Mouse (Mus musculus): ENCODE measurements at regions not wholly inside any gene's neighbourhood (a gene's known extent, or its start where the extent isn't known, plus 50 kb on each side); places are given as distances from the start of the nearest gene placed in this dataset.

GRCm38 (mm10) chr2:159645861-159646260, 688.1 kb downstream of the Gm826 start:
- DNase-seq (ENCODE audit: low read depth, low spot score) = no peak

GRCm38 (mm10) chr2:159646595-159646994, 687.4 kb downstream of the Gm826 start:
- no peak for DNase-seq (ENCODE audit: low read depth, low spot score)

DNA sequence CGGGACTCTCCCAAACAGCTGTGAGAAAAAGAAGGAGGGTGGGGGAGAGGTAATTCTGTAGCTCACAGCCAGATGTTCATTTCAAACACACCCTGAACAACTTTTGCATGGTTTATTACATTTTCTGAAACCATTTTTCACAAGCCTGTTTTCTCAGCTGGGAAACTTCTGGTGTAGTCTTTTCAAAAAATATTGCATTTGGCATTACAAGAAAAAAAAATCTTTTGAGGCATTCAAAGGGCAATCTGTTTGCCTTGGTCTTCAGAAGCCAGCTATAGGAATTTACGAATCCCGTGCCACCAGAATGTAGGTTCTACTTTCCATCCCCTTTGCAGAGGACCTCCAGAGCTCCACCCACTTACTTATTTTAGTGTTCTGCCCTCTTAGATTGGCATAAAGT, 681.7 kb downstream of the Gm826 start:
- DNase-seq (ENCODE audit: low read depth, low spot score) = no peak

- peak; percentile 12 for DNase-seq (ENCODE audit: low read depth, low spot score)
These were observed 657.1 kb downstream of the Gm826 start for GRCm38 (mm10) chr2:159676845-159677244.

DNA sequence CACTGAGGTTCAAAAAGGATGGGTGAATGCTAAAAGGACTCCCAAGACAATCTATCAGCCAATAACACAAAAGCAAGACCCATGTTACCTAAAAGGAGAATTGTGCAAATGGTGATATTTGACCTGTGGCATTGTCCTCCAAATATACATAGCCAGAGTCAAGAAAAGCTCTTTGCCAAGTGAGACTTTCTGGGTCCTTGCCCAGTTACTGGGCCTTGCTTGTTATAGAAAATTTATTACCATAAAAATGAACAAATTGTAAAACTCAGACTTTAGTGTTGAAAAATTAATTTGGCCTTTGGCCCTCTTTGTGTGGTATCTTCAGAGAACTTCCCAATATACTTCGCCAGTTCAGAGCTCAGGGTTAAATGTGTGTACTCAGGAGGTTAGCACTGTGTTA, 653.3 kb downstream of the Gm826 start:
- DNase-seq (ENCODE audit: low read depth, low spot score) = no peak

DNA sequence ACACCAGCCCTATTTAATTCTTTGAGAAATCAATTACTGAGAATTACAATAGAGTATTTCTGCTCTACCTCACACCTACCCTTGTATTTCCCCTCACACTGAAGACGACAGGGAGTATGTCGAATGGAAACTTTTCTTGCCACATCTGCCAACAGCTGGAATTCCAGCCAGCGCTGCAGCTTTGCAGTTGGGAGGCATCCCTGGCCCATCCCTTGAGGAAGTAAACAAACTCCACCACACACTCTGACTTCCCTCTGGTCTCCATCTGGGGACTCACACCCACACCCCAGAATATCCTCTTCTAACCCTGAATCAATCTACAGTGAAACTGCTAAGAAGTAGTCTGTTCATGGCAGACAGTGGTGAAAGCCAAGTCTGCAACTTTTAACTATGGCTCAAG, 630.9 kb downstream of the Gm826 start:
- DNase-seq (ENCODE audit: low read depth, low spot score) = no peak

DNA sequence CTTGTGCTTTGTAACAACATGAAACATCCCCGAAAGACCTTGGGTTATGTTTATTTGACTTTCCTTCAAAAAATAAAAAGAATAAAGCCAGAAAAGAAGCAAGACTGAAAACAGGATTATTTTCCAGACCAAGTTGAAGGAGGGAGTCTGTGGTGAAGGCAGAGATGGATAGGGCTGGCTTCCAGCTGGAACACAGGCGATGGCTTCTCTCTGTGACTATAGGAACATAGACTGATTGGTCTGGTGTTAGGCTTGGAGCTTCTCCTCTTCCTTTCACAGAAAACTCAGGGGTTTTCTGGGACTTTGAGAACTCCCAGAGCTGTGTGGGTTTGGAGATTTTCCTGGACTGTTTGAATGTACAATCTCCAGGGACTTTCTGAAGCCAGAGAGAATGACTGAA, 625.8 kb downstream of the Gm826 start:
- no peak for DNase-seq (ENCODE audit: low read depth, low spot score)

DNA sequence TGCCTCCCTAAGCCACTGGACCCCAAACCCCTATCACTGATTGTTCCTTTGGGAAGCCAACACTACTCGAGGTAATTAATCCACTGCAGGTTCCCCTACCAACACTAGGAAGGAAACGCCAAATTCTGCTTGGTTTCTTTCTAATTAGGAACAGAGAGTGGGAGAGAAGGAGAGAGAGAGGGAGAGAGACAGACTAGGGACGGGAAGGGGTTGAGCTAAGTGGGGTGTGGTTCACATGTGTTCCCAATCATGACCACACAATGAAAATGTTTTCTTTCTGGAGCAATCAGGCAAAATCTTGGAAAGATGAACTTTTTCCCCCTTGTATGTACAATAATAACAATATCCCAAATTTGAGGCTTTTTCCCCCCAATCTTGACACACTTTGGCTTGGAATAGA, 619.3 kb downstream of the Gm826 start:
- no peak for DNase-seq (ENCODE audit: low read depth, low spot score)

DNA sequence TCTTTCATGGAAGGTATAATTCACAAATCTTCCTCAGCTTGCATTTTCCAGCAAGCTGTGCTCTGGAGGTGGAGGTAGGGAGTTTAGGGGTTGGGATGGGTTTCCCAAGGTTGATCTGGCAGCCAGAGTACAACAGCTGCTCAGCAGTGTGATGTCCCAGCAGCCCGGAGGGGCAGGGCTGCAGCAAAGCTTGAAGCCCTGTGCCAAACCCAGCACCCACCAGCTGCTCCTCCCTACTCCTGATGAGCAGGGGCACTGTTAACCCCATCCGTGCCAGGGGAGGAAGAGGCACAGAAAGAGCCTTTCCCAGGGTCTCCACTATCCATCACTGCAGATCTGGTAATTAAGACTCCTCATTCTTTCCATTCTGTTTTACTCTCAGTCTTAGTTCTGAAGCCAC, 615.2 kb downstream of the Gm826 start:
- DNase-seq (ENCODE audit: low read depth, low spot score) = no peak

- peak; percentile 44 for DNase-seq (ENCODE audit: low read depth, low spot score)
These were observed 608.5 kb downstream of the Gm826 start for GRCm38 (mm10) chr2:159725158-159726076.

DNA sequence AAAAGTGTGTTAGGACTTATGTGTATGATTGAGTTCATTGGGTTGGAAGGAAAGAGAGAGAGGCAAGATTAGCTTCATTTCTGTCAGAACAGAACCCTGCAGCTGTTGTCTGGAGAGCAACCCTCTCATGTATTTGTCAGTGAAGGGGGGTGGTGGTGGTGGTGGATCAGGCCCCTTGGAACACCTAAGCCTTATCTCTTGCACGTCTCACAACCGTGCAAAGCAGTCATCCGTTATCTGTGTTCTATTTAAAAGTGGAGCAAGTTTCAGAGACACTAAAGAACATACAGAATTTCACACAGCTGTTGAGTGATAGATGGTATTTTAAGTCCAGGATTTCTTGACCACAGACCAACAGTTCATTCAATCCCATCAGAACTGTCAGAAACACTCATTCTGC, 604.7 kb downstream of the Gm826 start:
- DNase-seq (ENCODE audit: low read depth, low spot score) = no peak

- DNase-seq (ENCODE audit: low read depth, low spot score) = no peak
These were observed 603.7 kb downstream of the Gm826 start for GRCm38 (mm10) chr2:159730221-159730620.

GRCm38 (mm10) chr2:159731305-159731704, 602.7 kb downstream of the Gm826 start:
- no peak for DNase-seq (ENCODE audit: low read depth, low spot score)

GRCm38 (mm10) chr2:159732413-159732812, 601.5 kb downstream of the Gm826 start:
- peak; percentile 41 for DNase-seq (ENCODE audit: low read depth, low spot score)

DNA sequence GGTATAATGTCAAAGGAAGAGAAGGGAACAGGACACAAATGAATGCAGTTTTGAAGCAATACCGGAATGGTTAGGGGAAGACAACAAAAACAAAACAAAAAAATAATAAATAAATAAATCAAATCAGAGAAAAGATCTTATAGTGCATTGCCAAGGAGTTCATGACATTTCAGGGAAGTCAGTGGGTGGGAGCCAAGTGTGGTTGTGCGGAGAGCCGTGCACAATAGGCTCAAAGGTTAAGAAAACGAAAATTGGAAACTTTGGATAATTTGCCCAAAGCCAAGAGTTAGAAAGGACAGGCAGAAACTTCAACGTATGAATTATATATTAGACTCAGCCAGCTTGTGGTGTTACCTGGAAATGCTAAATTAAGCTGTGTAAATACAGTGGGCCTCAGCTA, 599.4 kb downstream of the Gm826 start:
- no peak for DNase-seq (ENCODE audit: low read depth, low spot score)

- DNase-seq (ENCODE audit: low read depth, low spot score) = peak; percentile 31
These were observed 578.4 kb downstream of the Gm826 start for GRCm38 (mm10) chr2:159755541-159756011.

GRCm38 (mm10) chr2:159760806-159761205, 573.2 kb downstream of the Gm826 start:
- no peak for DNase-seq (ENCODE audit: low read depth, low spot score)

DNA sequence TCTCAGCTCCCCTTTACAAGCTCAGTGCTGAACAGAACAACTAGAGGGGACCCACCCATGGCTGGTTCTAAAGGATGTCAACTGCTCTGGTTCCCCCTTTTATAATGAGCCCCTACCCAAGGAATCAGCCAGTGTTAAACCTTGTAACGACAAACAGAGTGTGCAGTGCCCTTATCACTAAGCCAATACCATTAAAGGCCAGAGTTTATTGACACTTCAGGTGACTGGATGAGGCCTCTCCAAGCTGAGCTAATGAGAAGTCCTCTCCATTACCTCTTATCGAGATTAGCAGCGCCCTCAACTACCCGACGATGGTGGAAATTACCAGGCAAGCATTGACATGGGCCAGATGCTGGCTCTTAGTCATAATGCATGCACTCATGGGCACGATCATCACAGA, 570.8 kb downstream of the Gm826 start:
- DNase-seq (ENCODE audit: low read depth, low spot score) = no peak

All from mesoderm, embryonic 11.5 days (tissue).